Mouse (Mus musculus) limb, embryonic 12.5 days (tissue): ENCODE data around the gene Zfp281. TPM values are rescaled to one million over a fixed set of nuclear protein-coding genes. Genes with fewer than 3 reads are reported as not detected.

ENCODE experiments used
- ATAC-seq: fragments of 200-750 bp; cut with Nextera tagmentation; 2 replicates; pipeline ENCODE4 v1.8.0; 2017; ENCODE audit warnings: low read depth, moderate TSS enrichment; ENCODE audit not compliant: insufficient number of reproducible peaks, insufficient read depth, low FRiP score, low TSS enrichment
- H3K27ac ChIP-seq: fragments of 300-500 bp; sonication (generic); 2 replicates; pipeline ENCODE4 v1.5.1; 2016; ENCODE audit warnings: mild to moderate bottlenecking, moderate library complexity
- H3K27me3 ChIP-seq: fragments of 300-500 bp; sonication (generic); 2 replicates; pipeline ENCODE4 v1.6.1; 2016; ENCODE audit warnings: mild to moderate bottlenecking, moderate library complexity
- H3K36me3 ChIP-seq: fragments of 300-500 bp; sonication (generic); 2 replicates; pipeline ENCODE4 v1.6.1; 2016; ENCODE audit warnings: mild to moderate bottlenecking, moderate library complexity
- H3K4me1 ChIP-seq: fragments of 300-500 bp; sonication (generic); replicated peaks from 2 replicates; pipeline ENCODE4 v1.6.1; 2016
- H3K4me2 ChIP-seq: fragments of 300-500 bp; sonication (generic); 2 replicates; pipeline ENCODE4 v1.6.1; 2016; ENCODE audit warnings: mild to moderate bottlenecking, moderate library complexity
- H3K4me3 ChIP-seq: fragments of 300-500 bp; sonication (generic); replicated peaks from 2 replicates; pipeline ENCODE4 v1.5.1; 2016; ENCODE audit warnings: mild to moderate bottlenecking
- H3K9ac ChIP-seq: fragments of 300-500 bp; sonication (generic); replicated peaks from 2 replicates; pipeline ENCODE4 v1.6.1; 2016; ENCODE audit warnings: mild to moderate bottlenecking, moderate library complexity
- H3K9me3 ChIP-seq: fragments of 300-500 bp; sonication (generic); 2 replicates; pipeline ENCODE4 v1.6.1; 2016; ENCODE audit warnings: mild to moderate bottlenecking, moderate library complexity
- WGBS: fragments of 180-500 bp; shearing (Covaris S2); methylation state at CpG from one replicate; pipeline ENCODE4 v1.1.7; 2016; 5-methylcytosine and 5-hydroxymethylcytosine counted together
- polyA plus RNA-seq: library from polyadenylated mRNA; unstranded; fragments of >200 nt; fragmentation: Nextera tagmentation; extraction: Ambion mirVana; gene quantifications from 2 replicates; pipeline ENCODE4 v1.2.1, GENCODE M21; 2016

The Zfp281 gene
- polyA plus RNA-seq, 1 experiment from 2014 or later = 31.3 TPM

DNA sequence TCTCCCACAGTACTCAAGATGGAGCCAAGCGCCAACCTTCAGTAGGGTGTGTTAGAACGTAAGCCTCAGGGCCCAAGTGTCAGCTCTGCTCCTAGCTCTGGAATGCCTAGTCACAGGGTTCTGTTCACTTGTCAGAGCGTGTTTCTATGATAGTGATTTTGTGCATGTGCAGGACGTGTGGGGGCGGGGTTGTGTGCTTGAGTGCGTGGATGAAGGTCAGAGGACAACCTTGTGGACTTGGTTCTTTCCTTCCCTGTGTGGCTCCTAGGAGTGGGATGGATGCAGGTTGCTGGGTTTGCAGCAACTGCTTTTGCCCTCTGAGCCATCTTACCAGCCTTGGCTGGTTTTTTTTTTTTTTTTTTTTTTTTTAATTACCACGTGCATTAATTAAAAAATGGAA is 13.5 kb downstream of the Zfp281 start:
- no peaks in the 10 kb centered on the region for H3K9me3 ChIP-seq
- WGBS = 90% methylated on average over 7 of the region's 7 CpGs
- H3K9ac ChIP-seq = no peak overlapping the region
- H3K36me3 ChIP-seq = no peaks in the 10 kb centered on the region
- no peak overlapping the region for H3K27ac ChIP-seq
- no peaks in the 10 kb centered on the region for H3K4me1 ChIP-seq
- no peaks in the 10 kb centered on the region for H3K27me3 ChIP-seq
- no peak for ATAC-seq
- H3K4me2 ChIP-seq = no peak overlapping the region
- H3K4me3 ChIP-seq = no peak overlapping the region

DNA sequence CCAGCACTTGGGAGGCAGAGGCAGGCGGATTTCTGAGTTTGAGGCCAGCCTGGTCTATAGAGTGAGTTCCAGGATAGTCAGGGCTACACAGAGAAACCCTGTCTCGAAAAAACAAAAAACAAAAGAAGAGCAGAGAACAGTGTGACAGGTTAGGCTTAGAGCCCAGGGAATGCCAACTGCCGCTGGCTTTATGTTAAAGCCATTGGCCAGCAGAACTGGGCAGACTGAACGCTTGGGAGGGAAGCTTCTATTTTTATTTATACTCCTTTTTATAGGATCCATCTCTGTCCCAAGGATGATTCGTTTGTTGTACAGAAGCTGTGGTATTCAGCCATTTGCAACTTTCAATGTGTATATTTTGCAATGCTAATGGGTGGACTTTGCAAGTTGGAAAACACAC is 14.0 kb downstream of the Zfp281 start:
- no peak for ATAC-seq
- Histone ChIP-seq H3K4me1 (no peaks in the 10 kb centered on the region), H3K4me3 (no peak overlapping the region), H3K9me3 (no peaks in the 10 kb centered on the region), H3K36me3 (no peaks in the 10 kb centered on the region), H3K4me2 (no peak overlapping the region), H3K27me3 (no peaks in the 10 kb centered on the region), H3K9ac (no peak overlapping the region), H3K27ac (no peak overlapping the region)
- WGBS = 89% methylated on average over 5 of the region's 5 CpGs

DNA sequence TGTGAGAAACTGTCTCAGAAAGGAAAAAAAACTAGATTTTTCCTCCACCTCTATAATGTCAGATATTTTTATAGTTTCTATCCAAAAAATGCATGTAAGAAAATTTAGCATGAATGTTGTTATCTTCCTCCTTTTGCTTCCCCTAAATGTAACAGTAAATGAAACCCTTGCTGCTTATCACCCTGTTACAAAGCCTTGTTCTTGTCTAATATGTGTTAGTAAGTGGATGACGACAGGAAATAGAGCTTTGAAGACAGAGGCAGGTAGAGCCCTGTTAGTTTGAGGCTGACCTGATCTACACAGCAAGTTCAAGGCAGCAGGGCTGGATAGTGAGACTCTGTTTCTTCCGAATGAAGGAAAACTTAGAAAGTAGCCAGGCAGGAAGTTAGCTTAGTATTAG is 14.5 kb downstream of the Zfp281 start:
- no peaks in the 10 kb centered on the region for H3K27me3 ChIP-seq
- H3K9ac ChIP-seq = no peak overlapping the region
- no peaks in the 10 kb centered on the region for H3K4me1 ChIP-seq
- no peak overlapping the region for H3K27ac ChIP-seq
- H3K36me3 ChIP-seq = no peaks in the 10 kb centered on the region
- 90% methylated on average over 2 of the region's 2 CpGs for WGBS
- ATAC-seq = no peak
- no peaks in the 10 kb centered on the region for H3K9me3 ChIP-seq
- H3K4me3 ChIP-seq = no peak overlapping the region
- H3K4me2 ChIP-seq = no peak overlapping the region

DNA sequence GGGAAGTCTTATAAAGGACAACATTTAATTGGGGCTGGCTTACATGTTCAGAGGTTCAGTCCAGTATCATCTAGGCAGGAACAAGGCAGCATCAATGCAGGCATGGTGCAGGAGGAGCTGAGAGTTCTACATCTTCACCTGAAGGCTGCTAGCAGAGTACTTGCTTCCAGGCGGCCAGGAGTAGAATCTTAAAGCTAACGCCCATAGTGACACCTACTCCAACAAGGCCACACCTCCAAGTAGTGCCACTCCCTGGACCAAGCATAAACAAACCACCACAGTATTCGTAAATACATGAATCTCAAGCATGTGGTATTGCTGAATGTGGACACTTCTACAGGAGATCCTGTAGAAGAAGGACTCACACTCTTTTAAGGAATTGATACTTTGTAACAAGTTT is 18.0 kb downstream of the Zfp281 start:
- ATAC-seq = no peak
- 79% methylated on average over 3 of the region's 3 CpGs for WGBS
- no peak overlapping the region for H3K4me3 ChIP-seq

GRCm38 (mm10) chr1:136644486-136644885 is 19.8 kb downstream of the Zfp281 start:
- H3K27ac ChIP-seq = no peak overlapping the region
- no peaks in the 10 kb centered on the region; the same call in 1 of the 2 replicates for H3K4me1 ChIP-seq
- no peaks in the 10 kb centered on the region for H3K27me3 ChIP-seq
- no peaks in the 10 kb centered on the region for H3K36me3 ChIP-seq
- H3K9me3 ChIP-seq = no peaks in the 10 kb centered on the region
- H3K9ac ChIP-seq = no peak overlapping the region
- no peak overlapping the region for H3K4me2 ChIP-seq
- no peak for ATAC-seq
- 48% methylated on average over 4 of the region's 4 CpGs for WGBS
- no peak overlapping the region for H3K4me3 ChIP-seq

More for the DNA sequence above, 18.0 kb downstream of the Zfp281 start:
- Histone ChIP-seq H3K4me2 (no peak overlapping the region), H3K27ac (no peak overlapping the region), H3K9me3 (no peaks in the 10 kb centered on the region), H3K9ac (no peak overlapping the region), H3K36me3 (no peaks in the 10 kb centered on the region), H3K4me1 (no peaks in the 10 kb centered on the region; the same call in 1 of the 2 replicates), H3K27me3 (no peaks in the 10 kb centered on the region)

- Histone ChIP-seq H3K4me1 (no peaks in the 10 kb centered on the region; the same call in 1 of the 2 replicates), H3K9ac (no peak overlapping the region), H3K4me2 (no peak overlapping the region), H3K36me3 (no peaks in the 10 kb centered on the region), H3K9me3 (no peaks in the 10 kb centered on the region), H3K27me3 (no peaks in the 10 kb centered on the region), H3K4me3 (no peak overlapping the region), H3K27ac (no peak overlapping the region)
- WGBS = 80% methylated on average over 8 of the region's 8 CpGs
- ATAC-seq = no peak
These were observed 21.3 kb downstream of the Zfp281 start for GRCm38 (mm10) chr1:136645849-136646625.

GRCm38 (mm10) chr1:136652066-136652465 is 27.4 kb downstream of the Zfp281 start:
- H3K9me3 ChIP-seq = no peaks in the 10 kb centered on the region
- no peak overlapping the region for H3K4me3 ChIP-seq
- no peak overlapping the region for H3K9ac ChIP-seq
- H3K27me3 ChIP-seq = no peaks in the 10 kb centered on the region
- ATAC-seq = no peak
- peaks cover 10% of the 10 kb centered on the region; the same call in 1 of the 2 replicates for H3K4me1 ChIP-seq
- no peak overlapping the region for H3K27ac ChIP-seq
- no peaks in the 10 kb centered on the region for H3K36me3 ChIP-seq
- H3K4me2 ChIP-seq = no peak overlapping the region
- 80% methylated on average over 3 of the region's 3 CpGs for WGBS

GRCm38 (mm10) chr1:136653526-136653925 is 28.8 kb downstream of the Zfp281 start:
- Histone ChIP-seq H3K27ac (no peak overlapping the region), H3K4me3 (no peak overlapping the region), H3K9ac (no peak overlapping the region), H3K9me3 (no peaks in the 10 kb centered on the region), H3K4me2 (no peak overlapping the region), H3K36me3 (no peaks in the 10 kb centered on the region), H3K4me1 (peaks cover 10% of the 10 kb centered on the region; the same call in 1 of the 2 replicates), H3K27me3 (no peaks in the 10 kb centered on the region)
- WGBS = 91% methylated on average over 8 of the region's 8 CpGs
- no peak for ATAC-seq

DNA sequence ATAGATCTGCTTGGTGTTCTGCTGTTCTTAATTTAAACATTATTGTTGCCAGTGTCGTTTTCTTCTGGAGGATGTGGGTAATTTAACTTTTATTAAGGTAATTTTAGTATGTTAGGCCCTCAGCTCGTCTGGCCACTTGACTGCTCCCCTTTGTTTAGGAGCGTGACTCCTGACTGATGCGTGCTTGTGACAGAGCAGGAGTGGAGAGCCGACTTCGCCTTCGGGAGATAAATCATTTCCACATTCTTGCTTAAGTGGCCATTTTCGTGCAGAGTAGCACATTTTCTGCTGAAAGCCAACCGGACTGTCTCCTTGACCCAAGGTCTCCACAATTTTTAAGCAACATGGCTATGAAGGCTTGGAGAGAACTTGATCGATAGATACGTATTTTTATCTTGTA is 29.7 kb downstream of the Zfp281 start:
- no peak for ATAC-seq
- no peak overlapping the region for H3K27ac ChIP-seq
- WGBS = 30% methylated on average over 11 of the region's 11 CpGs

GRCm38 (mm10) chr1:136656619-136657018 is 31.9 kb downstream of the Zfp281 start:
- Histone ChIP-seq H3K36me3 (no peaks in the 10 kb centered on the region), H3K27ac (no peak overlapping the region), H3K4me2 (no peak overlapping the region), H3K27me3 (no peaks in the 10 kb centered on the region), H3K4me1 (peaks cover 20% of the 10 kb centered on the region), H3K4me3 (no peak overlapping the region), H3K9ac (no peak overlapping the region), H3K9me3 (no peaks in the 10 kb centered on the region)
- no peak for ATAC-seq
- WGBS = 88% methylated on average over 7 of the region's 7 CpGs

More for the DNA sequence above, 29.7 kb downstream of the Zfp281 start:
- Histone ChIP-seq H3K9ac (no peak overlapping the region), H3K36me3 (no peaks in the 10 kb centered on the region), H3K27me3 (no peaks in the 10 kb centered on the region), H3K4me2 (no peak overlapping the region), H3K4me3 (no peak overlapping the region), H3K4me1 (peaks cover 10% of the 10 kb centered on the region; the same call in 1 of the 2 replicates), H3K9me3 (no peaks in the 10 kb centered on the region)

- Histone ChIP-seq H3K4me3 (no peak overlapping the region), H3K36me3 (no peaks in the 10 kb centered on the region), H3K9me3 (no peaks in the 10 kb centered on the region), H3K4me2 (no peak overlapping the region), H3K4me1 (peaks cover 26% of the 10 kb centered on the region), H3K27me3 (no peaks in the 10 kb centered on the region), H3K27ac (no peak overlapping the region), H3K9ac (no peak overlapping the region)
- 89% methylated on average over 13 of the region's 13 CpGs for WGBS
- ATAC-seq = no peak
These were observed 33.9 kb downstream of the Zfp281 start for GRCm38 (mm10) chr1:136658456-136659227.
